Mouse (Mus musculus) heart, adult 2 months (tissue): ENCODE measurements around the gene Washc4. TPM values are rescaled to one million over a fixed set of nuclear protein-coding genes. Genes with fewer than 3 reads are reported as not detected.

Experiments used
- DNase-seq, 2 experiments: peaks; one replicate each; pipeline ENCODE4 v3.0.0; 2021
- H3K27ac ChIP-seq: fragments of 200-600 bp; 2 replicates; pipeline ENCODE4 v1.8.1; 2022
- H3K27me3 ChIP-seq: fragments of 200-500 bp; 2 replicates; pipeline ENCODE4 v1.6.1; 2012; ENCODE audit warnings: mild to moderate bottlenecking, low read length, inconsistent platforms, mixed read lengths; ENCODE audit not compliant: control insufficient read depth, insufficient read depth
- H3K36me3 ChIP-seq: fragments of 200-500 bp; 2 replicates; pipeline ENCODE4 v1.6.1; 2012; ENCODE audit warnings: low read length, inconsistent platforms; ENCODE audit not compliant: control insufficient read depth, insufficient read depth
- H3K4me1 ChIP-seq: fragments of 200-500 bp; 2 replicates; pipeline ENCODE4 v1.6.1; 2011; ENCODE audit warnings: low read length; ENCODE audit not compliant: control insufficient read depth, insufficient read depth
- H3K4me3 ChIP-seq: fragments of 200-600 bp; 2 replicates; pipeline ENCODE4 v1.8.1; 2022
- H3K79me2 ChIP-seq: fragments of 200-500 bp; replicated peaks from 2 replicates; pipeline ENCODE4 v1.6.1; 2012; ENCODE audit warnings: mild to moderate bottlenecking, inconsistent platforms, low read length, moderate library complexity, mixed read lengths; ENCODE audit not compliant: control insufficient read depth, insufficient read depth
- H3K9ac ChIP-seq: fragments of 200-500 bp; 2 replicates; pipeline ENCODE4 v1.6.1; 2012; ENCODE audit warnings: low read depth, mild to moderate bottlenecking, control low read depth, inconsistent platforms, low read length, mixed read lengths
- CTCF ChIP-seq: fragments of 200-600 bp; IDR thresholded peaks from 2 replicates; pipeline ENCODE4 v1.8.1; 2022; ENCODE audit warnings: antibody characterized with exemption, mild to moderate bottlenecking, moderate library complexity
- EP300 ChIP-seq: fragments of 200-500 bp; IDR thresholded peaks from 2 replicates; pipeline ENCODE4 v1.6.1; 2011; ENCODE audit warnings: low read depth, low read length, control low read depth; ENCODE audit not compliant: insufficient read depth
- POLR2A ChIP-seq: fragments of 200-500 bp; IDR thresholded peaks from 2 replicates; pipeline ENCODE4 v1.6.1; 2011; ENCODE audit warnings: mild to moderate bottlenecking, low read depth, low read length, control low read depth; ENCODE audit not compliant: insufficient read depth
- WGBS: fragments of 180-500 bp; shearing (Covaris S2); methylation state at CpG from one replicate; pipeline ENCODE4 v1.1.7; 2018; 5-methylcytosine and 5-hydroxymethylcytosine counted together
- intact Hi-C: fragments of 180-260 bp; cut with DNase I; formaldehyde crosslinking; loops from one replicate; pipeline ENCODE4 v1.15.1; 2025
- polyA plus RNA-seq: library from polyadenylated mRNA; depleted of rRNA; stranded (reverse); fragments of >200 nt; gene quantifications from 2 replicates; pipeline ENCODE4 v1.2.3, GENCODE M21; 2012
- total RNA-seq, 2 experiments: library from RNA; stranded (reverse); gene quantifications; 2 replicates each; pipeline ENCODE4 v1.2.3; 2021

The Washc4 gene
- total and polyA plus RNA-seq, 3 experiments: 1.8 to 13.8 (median 11.4) TPM

- H3K4me1 ChIP-seq: peaks cover 1% of the 10 kb centered on the region; the same call in 1 of the 2 replicates
- intact Hi-C loops: no loop called here
- no peak overlapping the region for H3K4me3 ChIP-seq
- H3K27ac ChIP-seq: no peak overlapping the region
- H3K27me3 ChIP-seq: no peaks in the 10 kb centered on the region
- TF ChIP-seq EP300 (no peak), CTCF (no peak), POLR2A (no peak)
- no peak for DNase-seq
- H3K79me2 ChIP-seq: no peaks in the 10 kb centered on the region
- H3K9ac ChIP-seq: no peak overlapping the region
- H3K36me3 ChIP-seq: no peaks in the 10 kb centered on the region
- WGBS: 90% methylated on average over 24 of the region's 24 CpGs
Measured at GRCm38 (mm10) chr10:83620350-83621055, 77.0 kb downstream of the Washc4 start.

GRCm38 (mm10) chr10:83624065-83624464 lies 80.5 kb downstream of the Washc4 start:
- H3K36me3 ChIP-seq: no peaks in the 10 kb centered on the region

GRCm38 (mm10) chr10:83624841-83625240 lies 81.3 kb downstream of the Washc4 start:
- no peak overlapping the region for H3K4me3 ChIP-seq
- H3K79me2 ChIP-seq: no peaks in the 10 kb centered on the region
- H3K36me3 ChIP-seq: no peaks in the 10 kb centered on the region
- H3K4me1 ChIP-seq: peaks cover 3% of the 10 kb centered on the region; the same call in 1 of the 2 replicates
- peak in 1 of 2 experiments; percentile 60 for DNase-seq
- no peaks in the 10 kb centered on the region for H3K27me3 ChIP-seq
- intact Hi-C loops: no loop called here
- no peak overlapping the region for H3K9ac ChIP-seq
- WGBS: 61% methylated on average over 12 of the region's 12 CpGs
- H3K27ac ChIP-seq: no peak overlapping the region
- no peak for TF ChIP-seq POLR2A
- no peak for TF ChIP-seq CTCF

More at GRCm38 (mm10) chr10:83624065-83624464, 80.5 kb downstream of the Washc4 start:
- Histone ChIP-seq H3K27ac (no peak overlapping the region), H3K27me3 (no peaks in the 10 kb centered on the region), H3K4me3 (no peak overlapping the region), H3K79me2 (no peaks in the 10 kb centered on the region), H3K4me1 (peaks cover 2% of the 10 kb centered on the region; the same call in 1 of the 2 replicates), H3K9ac (no peak overlapping the region)
- WGBS: 87% methylated on average over 8 of the region's 8 CpGs
- TF ChIP-seq POLR2A: no peak
- no peak for TF ChIP-seq EP300
- no peak for TF ChIP-seq CTCF
- no peak for DNase-seq
- intact Hi-C loops: no loop called here

GRCm38 (mm10) chr10:83627113-83627687 lies 83.6 kb downstream of the Washc4 start:
- intact Hi-C loops: no loop called here
- no peak overlapping the region for H3K27ac ChIP-seq
- no peaks in the 10 kb centered on the region for H3K36me3 ChIP-seq
- DNase-seq: no peak
- no peak overlapping the region for H3K9ac ChIP-seq
- no peaks in the 10 kb centered on the region for H3K27me3 ChIP-seq
- H3K4me1 ChIP-seq: peaks cover 4% of the 10 kb centered on the region; the same call in 1 of the 2 replicates
- no peak overlapping the region for H3K4me3 ChIP-seq
- H3K79me2 ChIP-seq: no peaks in the 10 kb centered on the region
- no peak for TF ChIP-seq POLR2A
- 94% methylated on average over 9 of the region's 9 CpGs for WGBS

GRCm38 (mm10) chr10:83628241-83628640 lies 84.7 kb downstream of the Washc4 start:
- H3K4me1 ChIP-seq: peaks cover 4% of the 10 kb centered on the region; the same call in 1 of the 2 replicates
- H3K27ac ChIP-seq: no peak overlapping the region
- no peaks in the 10 kb centered on the region for H3K79me2 ChIP-seq
- H3K9ac ChIP-seq: no peak overlapping the region
- 83% methylated on average over 4 of the region's 4 CpGs for WGBS
- no peaks in the 10 kb centered on the region for H3K36me3 ChIP-seq
- TF ChIP-seq POLR2A (no peak), CTCF (no peak), EP300 (no peak)
- intact Hi-C loops: no loop called here
- H3K27me3 ChIP-seq: no peaks in the 10 kb centered on the region
- no peak for DNase-seq
- H3K4me3 ChIP-seq: no peak overlapping the region

- Histone ChIP-seq H3K36me3 (no peaks in the 10 kb centered on the region), H3K27me3 (no peaks in the 10 kb centered on the region), H3K4me1 (peaks cover 4% of the 10 kb centered on the region), H3K27ac (no peak overlapping the region), H3K79me2 (no peaks in the 10 kb centered on the region), H3K9ac (no peak overlapping the region), H3K4me3 (no peak overlapping the region)
- peak in 1 of 2 experiments; percentile 41 for DNase-seq
- WGBS: 68% methylated on average over 12 of the region's 12 CpGs
- intact Hi-C loops: no loop called here
- TF ChIP-seq POLR2A: no peak
- TF ChIP-seq EP300: no peak
- no peak for TF ChIP-seq CTCF
Measured at GRCm38 (mm10) chr10:83629190-83629781, 85.7 kb downstream of the Washc4 start.
